In the genomic region with DNA sequence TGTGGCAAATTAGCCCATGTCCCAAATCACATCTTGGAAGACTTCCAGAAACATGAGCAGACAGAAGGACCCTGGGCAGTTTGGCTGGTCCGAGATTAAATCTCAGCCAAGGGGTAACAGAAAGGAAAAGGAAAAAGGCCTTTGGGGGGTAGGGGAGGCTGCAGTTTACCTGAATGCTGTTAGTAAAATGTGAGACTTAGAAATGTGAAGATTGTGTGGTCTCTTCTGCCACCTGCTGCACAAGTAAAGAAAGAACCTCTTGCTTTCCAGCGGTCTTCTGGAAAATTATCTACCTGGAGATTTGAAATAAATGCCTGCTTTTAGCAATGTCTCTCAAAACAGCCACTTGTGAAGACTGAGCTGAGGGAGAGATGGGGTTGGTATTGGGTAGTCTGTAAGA, we compare ENCODE assay signal across 8 mouse cellular contexts. TPM values are rescaled to one million over a fixed set of nuclear protein-coding genes. Genes with fewer than 3 reads are reported as not detected.
A peak's percentile ranks its signal among the peaks of the same experiment; 100 is the strongest.
DNase-seq lines count a peak whose midpoint lies in the region; ATAC-seq and TF ChIP-seq lines count a peak whose summit lies in the region.

No protein-coding gene starts in this region.

- H3K9me3 ChIP-seq in embryonic facial prominence, embryonic 11.5 days (replicated peaks; ENCODE audit: control insufficient read depth, low read length), result no peaks in the 10 kb centered on the region
- H3K9me3 ChIP-seq in embryonic facial prominence, embryonic 10.5 days, result no peaks in the 10 kb centered on the region
- no peaks in the 10 kb centered on the region for H3K9me3 ChIP-seq in liver, embryonic 14.5 days (ENCODE audit: control insufficient read depth, low read length)
- no peaks in the 10 kb centered on the region for H3K9me3 ChIP-seq in liver, embryonic 11.5 days (ENCODE audit: control insufficient read depth, low read length)

- intact Hi-C loops in gastrocnemius, postnatal 14 days (cut with DNase I; ENCODE audit: low total_unique reads), result loop anchor here (10.0 kb wide), 1 partner anchor 196 kb away; no protein-coding TSS in a partner anchor

- no peaks in the 10 kb centered on the region for H3K36me3 ChIP-seq in embryonic facial prominence, embryonic 11.5 days (replicated peaks; ENCODE audit: control insufficient read depth, insufficient read depth, low read depth, low read length)
- H3K36me3 ChIP-seq in embryonic facial prominence, embryonic 10.5 days (replicated peaks), result no peaks in the 10 kb centered on the region
- no peaks in the 10 kb centered on the region for H3K36me3 ChIP-seq in liver, embryonic 14.5 days (replicated peaks; ENCODE audit: control insufficient read depth, insufficient read depth, low read depth)
- H3K36me3 ChIP-seq in liver, embryonic 11.5 days (ENCODE audit: control insufficient read depth, insufficient read depth, low read length), result no peaks in the 10 kb centered on the region

- H3K9ac ChIP-seq in embryonic facial prominence, embryonic 11.5 days (replicated peaks; ENCODE audit: low read length), result no peak overlapping the region
- no peak overlapping the region for H3K9ac ChIP-seq in liver, embryonic 14.5 days (replicated peaks)
- H3K9ac ChIP-seq in liver, embryonic 11.5 days (ENCODE audit: low read depth, low read length), result no peak overlapping the region

- H3K4me1 ChIP-seq in embryonic facial prominence, embryonic 11.5 days (ENCODE audit: control insufficient read depth, insufficient read depth, low read length), result no peaks in the 10 kb centered on the region
- peaks cover 7% of the 10 kb centered on the region for H3K4me1 ChIP-seq in embryonic facial prominence, embryonic 10.5 days
- H3K4me1 ChIP-seq in liver, embryonic 14.5 days (replicated peaks; ENCODE audit: control insufficient read depth in 2 of 2, insufficient read depth in 2 of 2, low read length in 1 of 2), result peaks cover 0 to 13% of the 10 kb centered on the region in 2 experiments; a peak in 3 of 4 replicates
- H3K4me1 ChIP-seq in liver, embryonic 11.5 days (replicated peaks; ENCODE audit: control insufficient read depth, insufficient read depth, low read length), result peaks cover 9% of the 10 kb centered on the region

- WGBS in embryonic facial prominence, embryonic 11.5 days, result 24% methylated on average over 2 of the region's 2 CpGs
- WGBS in embryonic facial prominence, embryonic 10.5 days, result 36% methylated on average over 2 of the region's 2 CpGs
- 30% methylated on average over 2 of the region's 2 CpGs for WGBS in liver, embryonic 14.5 days (ENCODE audit: insufficient replicate concordance)
- WGBS in liver, embryonic 11.5 days, result 46% methylated on average over 2 of the region's 2 CpGs

- no peak overlapping the region for H3K4me3 ChIP-seq in embryonic facial prominence, embryonic 11.5 days (ENCODE audit: low read depth, low read length)
- no peak overlapping the region for H3K4me3 ChIP-seq in embryonic facial prominence, embryonic 10.5 days
- H3K4me3 ChIP-seq in liver, embryonic 14.5 days (ENCODE audit: insufficient read depth in 1 of 2, low read depth in 2 of 2, low read length in 2 of 2), result no peak overlapping the region
- no peak overlapping the region for H3K4me3 ChIP-seq in liver, embryonic 11.5 days (ENCODE audit: low read depth, low read length)

- no peaks in the 10 kb centered on the region for H3K27me3 ChIP-seq in embryonic facial prominence, embryonic 11.5 days (ENCODE audit: control insufficient read depth, insufficient read depth, low read length)
- no peaks in the 10 kb centered on the region for H3K27me3 ChIP-seq in embryonic facial prominence, embryonic 10.5 days (replicated peaks; ENCODE audit: low read depth, poor library complexity, severe bottlenecking)
- no peaks in the 10 kb centered on the region for H3K27me3 ChIP-seq in liver, embryonic 14.5 days (ENCODE audit: control insufficient read depth, insufficient read depth, low read length)
- no peaks in the 10 kb centered on the region for H3K27me3 ChIP-seq in liver, embryonic 11.5 days (replicated peaks; ENCODE audit: control insufficient read depth, insufficient read depth, low read length)

- peak; percentile 42 for DNase-seq in embryonic facial prominence, embryonic 11.5 days (ENCODE audit: low spot score)
- no peak for DNase-seq in embryonic facial prominence, embryonic 10.5 days (ENCODE audit: low spot score)
- DNase-seq in liver, embryonic 14.5 days (ENCODE audit: low read depth in 3 of 3, low spot score in 3 of 3), result no peak
- no peak for DNase-seq in liver, embryonic 11.5 days (ENCODE audit: low spot score)
- peak; percentile 70 for DNase-seq in adipocyte (ENCODE audit: low spot score)
- peak; percentile 76 for DNase-seq in naive thymus-derived CD4-positive, alpha-beta T cell, adult 2 months (ENCODE audit: low read depth)
- DNase-seq in gastrocnemius, postnatal 14 days, result no peak

- TF ChIP-seq CTCF in liver, embryonic 14.5 days (IDR thresholded peaks at IDR 0.05; ENCODE audit: low read depth), result peak; percentile 6; the same call in 1 of the 2 replicates

- TF ChIP-seq EP300 in liver, embryonic 14.5 days (IDR thresholded peaks at IDR 0.05; ENCODE audit: low read depth), result no peak

- no peak for ATAC-seq in embryonic facial prominence, embryonic 11.5 days (replicated peaks; ENCODE audit: insufficient number of reproducible peaks, low FRiP score, low TSS enrichment, low read depth)
- ATAC-seq in liver, embryonic 14.5 days (ENCODE audit: insufficient read depth), result no peak
- no peak for ATAC-seq in liver, embryonic 11.5 days (replicated peaks; ENCODE audit: low FRiP score)
- ATAC-seq in megakaryocyte progenitor cell, adult 5-6 weeks (replicated peaks; ENCODE audit: poor library complexity), result no peak

- no peak overlapping the region for H3K27ac ChIP-seq in embryonic facial prominence, embryonic 11.5 days (replicated peaks; ENCODE audit: low read depth, low read length)
- no peak overlapping the region for H3K27ac ChIP-seq in embryonic facial prominence, embryonic 10.5 days (replicated peaks)
- H3K27ac ChIP-seq in liver, embryonic 14.5 days, result no peak overlapping the region
- no peak overlapping the region for H3K27ac ChIP-seq in liver, embryonic 11.5 days (ENCODE audit: low read depth, low read length)

- H3K4me2 ChIP-seq in embryonic facial prominence, embryonic 11.5 days (ENCODE audit: low read depth, low read length), result no peak overlapping the region
- H3K4me2 ChIP-seq in liver, embryonic 14.5 days (ENCODE audit: low read depth), result no peak overlapping the region
- no peak overlapping the region for H3K4me2 ChIP-seq in liver, embryonic 11.5 days

RNA-seq across cellular contexts. Expression of gene Pts, which starts 2.4 kb away (rescaled TPM):
- polyA plus RNA-seq in embryonic facial prominence, embryonic 11.5 days (2014; fragmentation: Nextera tagmentation; extraction: Ambion mirVana), result 59.7 and 64.6 TPM in 2 replicates
- polyA plus RNA-seq in embryonic facial prominence, embryonic 10.5 days (2016; fragmentation: Nextera tagmentation; extraction: Ambion mirVana), result 62.5 and 68.9 TPM in 2 replicates
- 16.0 and 23.7 TPM in 2 replicates for polyA plus RNA-seq in liver, embryonic 14.5 days (2012; rRNA removed)
- polyA plus RNA-seq in liver, embryonic 14.5 days (2014; fragmentation: Nextera tagmentation; extraction: Ambion mirVana), result 32.7 and 34.4 TPM in 2 replicates
- 69.4 and 70.1 TPM in 2 replicates for polyA plus RNA-seq in liver, embryonic 11.5 days (2014; fragmentation: Nextera tagmentation; extraction: Ambion mirVana)
- total RNA-seq in gastrocnemius, postnatal 14 days (2021), result 10 to 100 TPM; 10.9 to 11.4 TPM
- 107 and 121 TPM in 2 replicates for total RNA-seq in megakaryocyte progenitor cell, adult 5-6 weeks (2015)
- 54.6 and 63.6 TPM in 2 replicates for total RNA-seq in megakaryocyte progenitor cell, adult 5-6 weeks (2017)

RNA-seq across cellular contexts. Expression of gene Il18, which starts 23.7 kb away (rescaled TPM):
- 2.4 and 3.3 TPM in 2 replicates for polyA plus RNA-seq in embryonic facial prominence, embryonic 11.5 days (2014; fragmentation: Nextera tagmentation; extraction: Ambion mirVana)
- polyA plus RNA-seq in embryonic facial prominence, embryonic 10.5 days (2016; fragmentation: Nextera tagmentation; extraction: Ambion mirVana), result 0.94 and 1.2 TPM in 2 replicates
- 3.0 and 4.9 TPM in 2 replicates for polyA plus RNA-seq in liver, embryonic 14.5 days (2012; rRNA removed)
- polyA plus RNA-seq in liver, embryonic 14.5 days (2014; fragmentation: Nextera tagmentation; extraction: Ambion mirVana), result 8.1 and 9.7 TPM in 2 replicates
- polyA plus RNA-seq in liver, embryonic 11.5 days (2014; fragmentation: Nextera tagmentation; extraction: Ambion mirVana), result 3.0 and 3.4 TPM in 2 replicates
- under 1 TPM; 0.53 to 0.74 TPM for total RNA-seq in gastrocnemius, postnatal 14 days (2021)
- total RNA-seq in megakaryocyte progenitor cell, adult 5-6 weeks (2015), result 2.9 and 5.0 TPM in 2 replicates
- total RNA-seq in megakaryocyte progenitor cell, adult 5-6 weeks (2017), result 0.37 and 1.5 TPM in 2 replicates

RNA-seq across cellular contexts. Expression of gene Bco2, which starts 24.1 kb away (rescaled TPM):
- 0.13 and 0.47 TPM in 2 replicates for polyA plus RNA-seq in embryonic facial prominence, embryonic 11.5 days (2014; fragmentation: Nextera tagmentation; extraction: Ambion mirVana)
- polyA plus RNA-seq in embryonic facial prominence, embryonic 10.5 days (2016; fragmentation: Nextera tagmentation; extraction: Ambion mirVana), result 0.09 and 0.34 TPM in 2 replicates
- polyA plus RNA-seq in liver, embryonic 14.5 days (2012; rRNA removed), result 0.12 and 0.28 TPM in 2 replicates
- 0.33 and 0.58 TPM in 2 replicates for polyA plus RNA-seq in liver, embryonic 14.5 days (2014; fragmentation: Nextera tagmentation; extraction: Ambion mirVana)
- polyA plus RNA-seq in liver, embryonic 11.5 days (2014; fragmentation: Nextera tagmentation; extraction: Ambion mirVana), result 0.22 and 0.27 TPM in 2 replicates
- under 1 TPM; 0.13 to 0.18 TPM for total RNA-seq in gastrocnemius, postnatal 14 days (2021)
- total RNA-seq in megakaryocyte progenitor cell, adult 5-6 weeks (2015), result 0.35 and 1.2 TPM in 2 replicates
- total RNA-seq in megakaryocyte progenitor cell, adult 5-6 weeks (2017), result 0.21 and 0.61 TPM in 2 replicates

RNA-seq across cellular contexts. Expression of gene Tex12, which starts 30.2 kb away (rescaled TPM):
- polyA plus RNA-seq in embryonic facial prominence, embryonic 11.5 days (2014; fragmentation: Nextera tagmentation; extraction: Ambion mirVana), result not detected in 2 replicates
- polyA plus RNA-seq in embryonic facial prominence, embryonic 10.5 days (2016; fragmentation: Nextera tagmentation; extraction: Ambion mirVana), result not detected in 2 replicates
- not detected in 2 replicates for polyA plus RNA-seq in liver, embryonic 14.5 days (2012; rRNA removed)
- polyA plus RNA-seq in liver, embryonic 14.5 days (2014; fragmentation: Nextera tagmentation; extraction: Ambion mirVana), result not detected in 2 replicates
- polyA plus RNA-seq in liver, embryonic 11.5 days (2014; fragmentation: Nextera tagmentation; extraction: Ambion mirVana), result not detected in 2 replicates
- not detected for total RNA-seq in gastrocnemius, postnatal 14 days (2021)
- not detected in 2 replicates for total RNA-seq in megakaryocyte progenitor cell, adult 5-6 weeks (2015)
- total RNA-seq in megakaryocyte progenitor cell, adult 5-6 weeks (2017), result not detected in 2 replicates

RNA-seq across cellular contexts. Expression of gene Plet1, which starts 36.6 kb away (rescaled TPM):
- polyA plus RNA-seq in embryonic facial prominence, embryonic 11.5 days (2014; fragmentation: Nextera tagmentation; extraction: Ambion mirVana), result 0.32 and 0.49 TPM in 2 replicates
- polyA plus RNA-seq in embryonic facial prominence, embryonic 10.5 days (2016; fragmentation: Nextera tagmentation; extraction: Ambion mirVana), result 1.4 and 1.6 TPM in 2 replicates
- polyA plus RNA-seq in liver, embryonic 14.5 days (2012; rRNA removed), result 0.11 and 0.17 TPM in 2 replicates
- polyA plus RNA-seq in liver, embryonic 14.5 days (2014; fragmentation: Nextera tagmentation; extraction: Ambion mirVana), result 0.10 and 0.15 TPM in 2 replicates
- 0.53 and 0.55 TPM in 2 replicates for polyA plus RNA-seq in liver, embryonic 11.5 days (2014; fragmentation: Nextera tagmentation; extraction: Ambion mirVana)
- total RNA-seq in gastrocnemius, postnatal 14 days (2021), result not detected
- 0.35 TPM in 1 of 2 replicates, not detected in the other for total RNA-seq in megakaryocyte progenitor cell, adult 5-6 weeks (2015)
- 0.51 and 0.54 TPM in 2 replicates for total RNA-seq in megakaryocyte progenitor cell, adult 5-6 weeks (2017)

Comparison
In these comparisons a context has a peak if more than half of its experiments do, and no peak if none do; other contexts are left out.
1. DNase-seq: peak in embryonic facial prominence, embryonic 11.5 days (single experiment), adipocyte (single experiment) and naive thymus-derived CD4-positive, alpha-beta T cell, adult 2 months (single experiment); none in embryonic facial prominence, embryonic 10.5 days (single experiment), liver, embryonic 14.5 days (0 of 3), liver, embryonic 11.5 days (single experiment) and gastrocnemius, postnatal 14 days (single experiment).